Mouse (Mus musculus): ENCODE results near the gene Slc24a3.

Slc24a3 gene

DNA sequence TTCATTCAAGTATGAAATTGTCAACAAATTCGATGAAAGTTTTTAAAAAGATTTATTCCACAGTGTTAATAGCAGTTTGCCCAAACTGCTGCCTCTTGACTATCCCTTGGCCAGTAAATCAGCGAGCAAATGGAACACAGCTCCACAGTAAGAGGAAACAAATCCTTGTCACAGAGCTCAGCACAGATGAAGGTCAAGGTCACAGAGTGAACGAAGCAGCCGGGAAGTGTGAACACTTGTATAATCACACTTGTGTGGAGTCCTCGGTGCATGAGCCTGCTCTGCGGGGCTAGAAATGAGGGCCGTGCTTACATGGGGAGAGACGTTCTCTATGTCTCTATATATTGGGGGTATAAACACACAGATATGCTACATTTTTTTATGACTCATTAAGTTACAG is 397.0 kb downstream of the Slc24a3 start:
- no peak for DNase-seq

- no peak for DNase-seq
These were observed 399.4 kb downstream of the Slc24a3 start for GRCm38 (mm10) chr2:145566904-145567303.

- DNase-seq, result no peak
These were observed 404.4 kb downstream of the Slc24a3 start for GRCm38 (mm10) chr2:145571943-145572342.

- DNase-seq, result no peak
These were observed 406.6 kb downstream of the Slc24a3 start for GRCm38 (mm10) chr2:145574148-145574547.

GRCm38 (mm10) chr2:145583103-145583502 is 415.5 kb downstream of the Slc24a3 start:
- no peak for DNase-seq

GRCm38 (mm10) chr2:145585437-145585836 is 417.9 kb downstream of the Slc24a3 start:
- no peak for DNase-seq

GRCm38 (mm10) chr2:145588009-145588737 is 420.6 kb downstream of the Slc24a3 start:
- no peak for DNase-seq

- peak; percentile 28 for DNase-seq
These were observed 424.3 kb downstream of the Slc24a3 start for GRCm38 (mm10) chr2:145591881-145592280.

- DNase-seq, result peak; percentile 80
These were observed 426.2 kb downstream of the Slc24a3 start for GRCm38 (mm10) chr2:145593649-145594347.

DNA sequence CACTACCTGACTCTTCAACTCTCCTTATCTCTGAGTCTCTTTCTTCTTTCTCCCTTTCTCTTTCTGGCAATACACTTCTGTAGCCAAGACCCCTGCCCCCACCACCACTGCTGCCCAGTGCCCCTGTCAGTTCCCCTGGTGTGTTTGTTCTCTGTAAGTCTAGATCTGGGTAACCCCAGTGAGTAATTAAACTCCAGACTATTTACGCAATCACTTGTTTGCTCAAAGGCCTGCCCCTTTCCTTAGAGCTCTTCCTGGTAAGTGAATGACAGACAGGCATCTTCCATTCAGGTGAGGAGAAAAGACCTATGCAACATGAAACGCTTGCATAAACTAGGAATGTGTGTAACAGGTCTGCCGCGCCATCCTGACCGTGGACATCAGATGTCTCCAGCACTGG is 430.3 kb downstream of the Slc24a3 start:
- no peak for DNase-seq

DNA sequence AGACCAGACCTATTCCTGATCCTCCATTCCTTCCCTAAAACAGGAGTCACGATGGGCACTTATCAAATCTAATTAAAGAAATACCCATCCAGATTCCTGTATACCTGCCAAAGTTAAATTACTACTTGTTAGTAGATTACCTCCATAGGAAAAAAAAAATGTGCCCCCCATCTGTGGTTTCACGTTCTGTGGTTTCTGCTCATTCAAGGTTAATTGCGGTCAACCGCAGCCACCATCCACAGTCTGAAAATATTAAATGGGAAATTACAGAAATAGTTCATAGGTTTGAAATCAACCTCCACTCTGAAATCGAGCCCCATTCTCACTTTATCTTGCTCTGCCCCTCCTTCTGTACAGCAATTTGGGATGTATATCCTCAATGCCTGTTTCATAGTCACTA is 440.3 kb downstream of the Slc24a3 start:
- DNase-seq, result no peak

- peak; percentile 48 for DNase-seq
These were observed 443.5 kb downstream of the Slc24a3 start for GRCm38 (mm10) chr2:145610796-145611705.

DNA sequence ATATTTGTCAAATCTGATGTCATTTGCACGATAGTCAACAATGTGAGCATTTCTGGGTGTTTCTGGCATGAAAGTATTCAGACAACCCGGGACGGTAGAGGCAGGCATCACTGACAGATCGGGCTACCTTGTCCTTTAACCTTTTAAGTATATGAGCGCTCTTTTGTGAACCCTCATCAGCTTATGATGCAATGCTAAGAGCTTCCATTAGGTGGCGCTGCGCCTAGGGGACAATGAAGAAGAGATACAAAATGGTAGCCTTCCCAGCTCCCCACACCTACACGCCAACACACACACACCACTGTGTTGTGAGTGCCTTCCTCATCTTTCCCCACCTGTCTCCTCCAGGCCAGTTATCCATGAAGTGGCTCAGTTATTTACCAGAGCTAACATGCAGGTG is 445.4 kb downstream of the Slc24a3 start:
- DNase-seq, result no peak

DNA sequence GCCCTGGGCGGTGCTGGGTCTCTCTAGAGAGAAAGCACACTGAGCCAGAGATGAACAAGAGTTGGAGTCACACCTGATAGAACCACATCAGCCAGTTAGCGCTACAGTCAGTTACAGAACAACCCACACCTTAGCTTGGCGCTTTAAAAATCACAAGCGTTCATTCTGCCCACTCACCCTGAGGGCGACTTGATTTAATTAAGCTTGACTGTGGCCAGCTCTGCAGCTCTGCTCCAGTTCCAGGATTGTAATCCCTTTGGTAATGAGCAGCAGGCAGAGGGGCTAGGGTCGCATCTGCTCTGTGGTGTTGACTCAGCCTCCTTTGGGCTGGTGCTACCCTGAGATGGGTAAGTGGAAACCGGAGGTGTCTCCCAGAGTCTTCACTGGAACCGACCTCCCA is 446.2 kb downstream of the Slc24a3 start:
- DNase-seq, result peak; percentile 31

- DNase-seq, result no peak
These were observed 452.1 kb downstream of the Slc24a3 start for GRCm38 (mm10) chr2:145619688-145620087.

DNA sequence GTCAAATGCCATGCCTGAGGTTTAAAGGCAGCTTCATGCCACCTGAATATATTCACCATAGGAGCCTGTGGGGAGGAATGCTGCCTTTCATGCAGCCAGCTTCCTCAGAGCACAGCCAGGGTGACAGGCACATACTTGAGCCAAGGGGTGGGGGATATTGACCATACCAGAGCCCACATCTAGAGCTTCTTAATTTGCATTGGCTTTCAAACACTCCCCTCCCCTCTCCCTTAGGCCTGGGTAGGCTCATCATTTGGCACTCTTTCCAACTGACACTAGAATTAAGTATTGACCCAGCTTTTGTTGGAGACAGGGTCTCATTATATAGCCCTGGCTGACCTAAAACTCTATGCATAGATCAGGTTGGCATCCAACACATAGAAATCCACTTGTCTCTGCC is 453.2 kb downstream of the Slc24a3 start:
- DNase-seq, result no peak

DNA sequence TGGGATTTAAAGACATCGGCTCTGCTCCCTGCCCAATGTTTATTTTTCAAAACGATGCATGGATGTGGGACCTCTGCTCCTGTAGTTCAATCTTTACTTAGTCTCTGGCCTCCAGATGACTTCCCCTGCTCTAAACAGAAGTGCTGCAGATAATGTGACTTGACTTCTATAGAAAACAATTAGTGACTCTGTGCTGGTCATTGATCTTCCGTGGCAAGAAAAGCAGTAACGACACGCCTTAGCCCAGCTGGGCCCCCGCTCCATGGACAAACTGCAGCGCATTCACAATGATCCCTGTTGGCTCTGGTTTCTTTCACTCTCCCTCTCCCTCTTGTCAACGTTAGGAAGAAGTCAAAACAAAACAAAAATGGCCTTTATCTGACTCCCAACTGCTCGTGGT is 453.6 kb downstream of the Slc24a3 start:
- DNase-seq, result no peak

DNA sequence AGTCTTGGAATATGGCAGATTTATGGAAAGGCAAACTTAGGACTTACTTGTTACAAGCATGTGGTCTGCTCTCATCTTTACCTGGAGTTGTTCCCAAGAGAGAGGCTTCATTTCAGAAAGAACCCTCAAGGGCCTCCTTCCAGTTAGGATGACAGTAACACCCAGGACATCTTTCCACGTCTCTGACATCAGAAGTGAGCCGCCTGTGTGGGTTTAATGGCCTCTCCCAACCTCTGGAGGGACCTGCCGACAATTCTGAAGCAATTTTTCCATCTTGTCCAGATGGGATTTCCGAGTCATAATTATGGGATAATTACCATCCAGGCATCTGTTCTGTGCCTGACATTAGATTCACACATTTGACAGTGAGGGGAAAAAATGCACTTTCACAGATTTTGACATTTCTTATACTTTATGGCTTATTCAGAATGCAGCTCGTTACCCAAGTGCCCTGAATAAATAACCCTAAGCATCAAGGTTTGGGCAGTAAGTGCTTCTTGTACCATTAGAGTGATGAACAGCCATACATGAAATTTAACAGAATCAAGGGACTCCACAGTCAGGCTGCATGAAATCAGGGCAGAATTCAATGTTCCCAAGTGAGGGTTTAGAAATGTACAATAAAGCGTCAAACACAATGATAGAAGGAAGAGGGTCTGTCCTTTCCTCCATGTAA is 463.7 kb downstream of the Slc24a3 start:
- no peak for DNase-seq

DNA sequence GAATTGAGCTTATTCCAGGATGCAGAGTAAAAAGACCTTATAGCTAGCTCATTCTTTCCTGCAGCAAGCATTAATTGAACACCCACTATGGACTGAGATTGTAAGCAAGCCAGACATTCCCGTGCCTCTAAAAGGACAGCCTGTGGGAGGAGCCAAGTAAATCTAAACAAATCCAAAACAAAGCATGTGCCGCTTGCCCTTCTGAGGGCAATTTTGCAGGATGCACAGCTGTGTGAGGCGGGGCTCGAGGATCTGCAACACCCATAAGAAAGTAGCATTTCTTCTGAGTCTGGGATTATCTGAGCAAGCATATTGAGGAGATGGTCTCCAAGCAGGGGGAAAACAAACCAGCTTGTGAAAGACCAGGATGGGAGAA is 464.2 kb downstream of the Slc24a3 start:
- no peak for DNase-seq

DNA sequence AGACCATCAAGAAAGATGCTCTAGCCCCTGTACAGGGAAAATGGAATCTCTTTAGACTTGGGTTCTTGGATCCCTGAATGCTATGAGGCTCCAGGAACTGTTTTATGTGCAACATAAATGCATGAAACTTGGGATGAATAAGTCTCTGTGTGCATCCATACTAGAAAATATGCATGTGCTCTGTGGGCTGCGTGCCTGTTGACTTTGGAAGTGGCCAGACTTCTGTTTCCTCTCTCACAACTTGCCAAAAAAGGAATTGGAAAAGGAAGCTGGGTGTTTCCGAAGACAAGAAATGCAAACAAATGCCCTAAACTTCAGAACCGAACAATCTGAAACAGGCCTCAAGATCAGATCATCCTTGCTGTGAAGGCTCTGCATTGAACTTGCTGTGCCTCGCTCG is 466.3 kb downstream of the Slc24a3 start:
- DNase-seq, result no peak

GRCm38 (mm10) chr2:145640255-145640984 is 472.9 kb downstream of the Slc24a3 start:
- DNase-seq, result no peak

DNA sequence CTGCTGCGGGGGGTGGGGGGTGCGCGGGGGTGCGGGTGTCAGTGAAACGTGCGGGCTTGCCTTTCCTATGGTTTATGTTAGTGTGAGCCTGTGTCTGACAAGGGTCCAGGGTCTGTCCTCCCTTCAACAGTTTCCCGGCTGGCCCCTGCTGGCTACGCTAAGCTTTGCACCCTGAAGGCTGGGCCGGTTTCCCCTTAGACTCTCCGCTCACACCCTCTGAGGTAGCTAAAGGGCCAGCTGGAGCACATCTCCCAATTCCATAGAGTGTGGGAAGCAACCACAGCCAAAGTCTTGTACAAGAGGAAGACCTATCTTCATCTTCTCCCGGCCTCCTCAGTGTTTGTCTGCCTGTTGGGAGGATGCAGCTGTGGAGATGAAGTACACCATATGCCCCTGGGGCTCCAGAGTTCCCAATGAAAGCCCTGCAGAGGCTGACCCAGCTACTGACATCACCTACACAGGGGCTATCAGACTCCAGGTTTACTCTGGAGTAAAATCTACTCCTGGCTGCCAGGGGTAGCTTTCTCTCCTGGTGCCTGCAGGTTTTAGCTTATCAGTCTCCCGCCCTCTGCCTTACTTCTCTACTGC is 487.9 kb downstream of the Slc24a3 start:
- DNase-seq, result no peak

Data from kidney, adult 11 months (tissue).